ENCODE assay signal across 25 mouse cellular contexts in genomic region chr11:42320882-42321281, GRCm38 (mm10). TPM values are rescaled to one million over a fixed set of nuclear protein-coding genes. Genes with fewer than 3 reads are reported as not detected.
DNase-seq lines count a peak whose midpoint lies in the region; ATAC-seq and TF ChIP-seq lines count a peak whose summit lies in the region.
"Had no signal": no experiment of that assay in that cellular context is flagged by ENCODE, and none has a peak within 500 bp of the region (broad histone marks: within the 10 kb centered on the region; RNA-seq: fewer than 3 reads in every experiment).

Gene Gabra6, minus strand, starts transcription at chr11:42321072.

- H3K4me3 ChIP-seq in liver, postnatal 0 days (ENCODE audit: low read depth, low read length), result no peak within 1 kb of the TSS
- H3K4me3 ChIP-seq in midbrain, postnatal 0 days (ENCODE audit: low read depth, low read length), result no peak within 1 kb of the TSS
- H3K4me3 ChIP-seq: embryonic facial prominence, embryonic 10.5 days; heart, embryonic 10.5 days; hindbrain, embryonic 12.5 days had no signal

- no peak within 1 kb of the TSS for H3K4me2 ChIP-seq in liver, postnatal 0 days (ENCODE audit: low read depth, low read length)
- H3K4me2 ChIP-seq in midbrain, postnatal 0 days (ENCODE audit: low read depth, low read length, poor library complexity, severe bottlenecking), result no peak within 1 kb of the TSS
- H3K4me2 ChIP-seq: hindbrain, embryonic 12.5 days had no signal

- no peak for TF ChIP-seq EP300 in liver, postnatal 0 days (IDR thresholded peaks at IDR 0.05; ENCODE audit: low read depth)

- no peak for TF ChIP-seq CTCF in liver, postnatal 0 days (IDR thresholded peaks at IDR 0.05; ENCODE audit: low read depth)
- TF ChIP-seq CTCF in midbrain, postnatal 0 days (IDR thresholded peaks at IDR 0.05), result no peak

- WGBS in liver, postnatal 0 days (ENCODE audit: insufficient replicate concordance), result 53% methylated on average over 5 of the region's 5 CpGs
- 42% methylated on average over 5 of the region's 5 CpGs for WGBS in midbrain, postnatal 0 days

- DNase-seq in brain, adult 2 months (ENCODE audit: low read depth, low spot score), result peak; percentile 95
- DNase-seq in cerebellum, adult 18-20 months, result peak; percentile 78 to 79
- DNase-seq in cerebellum, adult 9-11 months, result peak; percentile 87
- peak; percentile 57 to 81 for DNase-seq in cerebellum, postnatal 36 days
- no peak for DNase-seq in liver, postnatal 0 days
- DNase-seq in embryo, embryonic 9.5 days (ENCODE audit: extremely low spot score), result no peak
- no peak for DNase-seq in midbrain, postnatal 0 days (ENCODE audit: low spot score)
- DNase-seq: adrenal gland, postnatal 10 days; gastrocnemius, postnatal 10 days; heart, adult 18-20 months; heart, postnatal 10 days; heart, postnatal 4 days; kidney, adult 8-10 months had no signal

- no peaks in the 10 kb centered on the region for H3K36me3 ChIP-seq in liver, postnatal 0 days (replicated peaks; ENCODE audit: insufficient read depth, low read length)
- no peaks in the 10 kb centered on the region for H3K36me3 ChIP-seq in midbrain, postnatal 0 days (ENCODE audit: insufficient read depth, low read length)
- H3K36me3 ChIP-seq: embryonic facial prominence, embryonic 10.5 days; heart, embryonic 10.5 days; hindbrain, embryonic 12.5 days had no signal

- no peak for ATAC-seq in liver, postnatal 0 days
- ATAC-seq in midbrain, postnatal 0 days (ENCODE audit: low FRiP score), result no peak
- ATAC-seq: forebrain, embryonic 14.5 days; hindbrain, embryonic 16.5 days; inflammation-experienced regulatory T-cells, adult 6 months; intestine, postnatal 0 days had no signal

- no peaks in the 10 kb centered on the region for H3K4me1 ChIP-seq in liver, postnatal 0 days (ENCODE audit: insufficient read depth)
- no peaks in the 10 kb centered on the region for H3K4me1 ChIP-seq in midbrain, postnatal 0 days (ENCODE audit: insufficient read depth, low read length)
- H3K4me1 ChIP-seq: embryonic facial prominence, embryonic 10.5 days; heart, embryonic 10.5 days; hindbrain, embryonic 12.5 days had no signal

- no peaks in the 10 kb centered on the region for H3K9me3 ChIP-seq in liver, postnatal 0 days (ENCODE audit: low read length)
- H3K9me3 ChIP-seq in midbrain, postnatal 0 days (ENCODE audit: low read length), result no peaks in the 10 kb centered on the region
- H3K9me3 ChIP-seq: embryonic facial prominence, embryonic 10.5 days; heart, embryonic 10.5 days; hindbrain, embryonic 12.5 days had no signal

- no peaks in the 10 kb centered on the region for H3K27me3 ChIP-seq in liver, postnatal 0 days (ENCODE audit: insufficient read depth, low read length)
- no peaks in the 10 kb centered on the region for H3K27me3 ChIP-seq in midbrain, postnatal 0 days (ENCODE audit: insufficient read depth, low read length)
- H3K27me3 ChIP-seq: CH12.LX; hindbrain, embryonic 12.5 days had no signal

- no peak within 1 kb of the TSS for H3K27ac ChIP-seq in liver, postnatal 0 days (ENCODE audit: low read depth)
- no peak within 1 kb of the TSS for H3K27ac ChIP-seq in midbrain, postnatal 0 days (ENCODE audit: low read depth, low read length)
- H3K27ac ChIP-seq: embryonic facial prominence, embryonic 10.5 days; heart, embryonic 10.5 days; hindbrain, embryonic 12.5 days had no signal

- no peak within 1 kb of the TSS for H3K9ac ChIP-seq in liver, postnatal 0 days (replicated peaks)
- H3K9ac ChIP-seq in midbrain, postnatal 0 days (replicated peaks; ENCODE audit: low read length, poor library complexity, severe bottlenecking), result no peak within 1 kb of the TSS
- H3K9ac ChIP-seq: hindbrain, embryonic 12.5 days had no signal

RNA-seq across cellular contexts. Expression of gene Gabra6, which starts in this region (rescaled TPM):
- polyA plus RNA-seq in liver, postnatal 0 days (2015; fragmentation: Nextera tagmentation; extraction: Ambion mirVana), result not detected in 2 replicates
- 0.77 TPM in 1 of 2 replicates, not detected in the other for total RNA-seq in midbrain, postnatal 0 days (2014; rRNA removed)
- 0.10 TPM in 1 of 2 replicates, not detected in the other for polyA plus RNA-seq in midbrain, postnatal 0 days (2015; fragmentation: Nextera tagmentation; extraction: Ambion mirVana)
- total RNA-seq: adrenal gland, postnatal 10 days; adrenal gland, postnatal 4 days; CH12.LX; gastrocnemius, postnatal 10 days; gastrocnemius, postnatal 4 days; heart, adult 18-20 months; heart, postnatal 10 days; heart, postnatal 4 days had no signal
- polyA plus RNA-seq: embryonic facial prominence, embryonic 10.5 days; embryonic facial prominence, embryonic 14.5 days; forebrain, embryonic 14.5 days; heart, embryonic 10.5 days; heart, embryonic 14.5 days; hindbrain, embryonic 12.5 days; hindbrain, embryonic 16.5 days; inflammation-experienced regulatory T-cells, adult 6 months; intestine, postnatal 0 days had no signal

Comparison
In these comparisons a context has a peak if more than half of its experiments do, and no peak if none do; other contexts are left out.
1. DNase-seq: peak in brain, adult 2 months (single experiment), cerebellum, adult 18-20 months (2 of 2), cerebellum, adult 9-11 months (single experiment) and cerebellum, postnatal 36 days (2 of 2); none in liver, postnatal 0 days (single experiment), embryo, embryonic 9.5 days (single experiment) and midbrain, postnatal 0 days (single experiment).